Mouse (Mus musculus): ENCODE data around the gene Pm20d1.

GRCm38 (mm10) chr1:131802652-131803051 is 5.5 kb downstream of the Pm20d1 start:
- TF ChIP-seq CTCF (IDR thresholded peaks at IDR 0.05; ENCODE audit: low read depth): no peak
- no peak for TF ChIP-seq EP300 (IDR thresholded peaks at IDR 0.05; ENCODE audit: low read depth)

Data from heart, postnatal 0 days (tissue).